Mouse (Mus musculus) brain, embryonic 14.5 days (tissue): Measurements from ENCODE around the gene Mprip.

Experiments
- CTCF ChIP-seq: fragments of 200-500 bp; IDR thresholded peaks from 2 replicates; pipeline ENCODE4 v1.5.1; 2012; ENCODE audit warnings: inconsistent platforms, mild to moderate bottlenecking, moderate library complexity, borderline replicate concordance; ENCODE audit not compliant: insufficient read depth, insufficient read length; ENCODE audit errors: extremely low read depth
- POLR2A ChIP-seq: fragments of 200-500 bp; IDR thresholded peaks from 2 replicates; pipeline ENCODE4 v1.6.1; 2012; ENCODE audit warnings: mild to moderate bottlenecking, inconsistent platforms, borderline replicate concordance; ENCODE audit not compliant: poor library complexity, insufficient read depth, insufficient read length, severe bottlenecking; ENCODE audit errors: extremely low read depth

GRCm38 (mm10) chr11:59821625-59822024, 160.5 kb downstream of the Mprip start:
- TF ChIP-seq CTCF (no peak), POLR2A (no peak)
